Mouse (Mus musculus) stomach, embryonic 14.5 days (tissue): ENCODE measurements around the gene Nhlh1. TPM values are rescaled to one million over a fixed set of nuclear protein-coding genes. Genes with fewer than 3 reads are reported as not detected.

Experiments used
- polyA plus RNA-seq: library from polyadenylated mRNA; unstranded; fragments of >200 nt; fragmentation: Nextera tagmentation; extraction: Ambion mirVana; gene quantifications from 2 replicates; pipeline ENCODE4 v1.2.1, GENCODE M21; 2014

Gene Nhlh1
- polyA plus RNA-seq, 1 experiment from 2014 or later = not detected

Other genes with a start within 250 kb of the Nhlh1 start
- 1.1 and 2.1 TPM in 2 replicates for gene Cd84, start 217.9 kb downstream of the Nhlh1 start, polyA plus RNA-seq
- gene Gm10521, start 161.9 kb downstream of the Nhlh1 start, polyA plus RNA-seq = not detected in 2 replicates
- gene Slamf6, start 140.1 kb downstream of the Nhlh1 start, polyA plus RNA-seq = 0.17 TPM in 1 of 2 replicates, not detected in the other
- gene Vangl2, start 29.1 kb downstream of the Nhlh1 start, polyA plus RNA-seq = 17.1 and 18.4 TPM in 2 replicates
- gene Copa, start 25.0 kb upstream of the Nhlh1 start, polyA plus RNA-seq = 182 and 195 TPM in 2 replicates
- 139 and 140 TPM in 2 replicates for gene Ncstn, start 25.2 kb upstream of the Nhlh1 start, polyA plus RNA-seq
- 125 and 135 TPM in 2 replicates for gene Pex19, start 69.2 kb upstream of the Nhlh1 start, polyA plus RNA-seq
- 116 TPM in 2 replicates for gene Dcaf8, start 90.5 kb upstream of the Nhlh1 start, polyA plus RNA-seq
- gene Pea15a, start 149.2 kb upstream of the Nhlh1 start, polyA plus RNA-seq = 93.6 and 99.4 TPM in 2 replicates
- gene Casq1, start 162.3 kb upstream of the Nhlh1 start, polyA plus RNA-seq = 13.6 and 13.8 TPM in 2 replicates
- not detected in 2 replicates for gene Atp1a4, start 200.8 kb upstream of the Nhlh1 start, polyA plus RNA-seq
- 36.3 and 38.4 TPM in 2 replicates for gene Igsf8, start 204.1 kb upstream of the Nhlh1 start, polyA plus RNA-seq
- 2.3 TPM in 2 replicates for gene Atp1a2, start 240.5 kb upstream of the Nhlh1 start, polyA plus RNA-seq